Mouse (Mus musculus) MEL (cell line): ENCODE measurements around the gene Casp2.

Experiments used
- CHD1 ChIP-seq: IDR thresholded peaks from 2 replicates; pipeline ENCODE4 v1.6.1; 2012; ENCODE audit warnings: low read depth, mild to moderate bottlenecking, inconsistent platforms, low read length, improper control_type of control experiment
- CTCF ChIP-seq, 3 experiments: IDR thresholded peaks in 2 of 3; conservative IDR thresholded peaks in 1 of 3; 2 replicates each; pipeline ENCODE4 v1.5.1; 2011 to 2012; ENCODE audit warnings: low read length in 3 of 3, low read depth in 2 of 3, mild to moderate bottlenecking in 2 of 3, improper control_type of control experiment in 1 of 3, inconsistent platforms in 1 of 3, mixed read lengths in 1 of 3, moderate library complexity in 1 of 3; ENCODE audit not compliant: control insufficient read depth in 1 of 3, insufficient read depth in 1 of 3, poor library complexity in 1 of 3, severe bottlenecking in 1 of 3
- E2F4 ChIP-seq: IDR thresholded peaks from 2 replicates; pipeline ENCODE4 v1.6.1; 2011; ENCODE audit warnings: low read depth, low read length, improper control_type of control experiment, borderline replicate concordance
- EP300 ChIP-seq, 2 experiments: IDR thresholded peaks; 2 replicates each; pipeline ENCODE4 v1.6.1; 2011; ENCODE audit warnings: improper control_type of control experiment in 2 of 2, low read length in 2 of 2, low read depth in 1 of 2, mild to moderate bottlenecking in 1 of 2
- JUND ChIP-seq: IDR thresholded peaks from 2 replicates; pipeline ENCODE4 v1.6.1; 2011; ENCODE audit warnings: low read depth, mild to moderate bottlenecking, improper control_type of control experiment, low read length
- KAT2A ChIP-seq: conservative IDR thresholded peaks from 2 replicates; pipeline ENCODE4 v1.6.1; 2012; ENCODE audit warnings: low read depth, low read length, improper control_type of control experiment, inconsistent platforms
- MAX ChIP-seq: IDR thresholded peaks from 2 replicates; pipeline ENCODE4 v1.6.1; 2011; ENCODE audit warnings: low read length, improper control_type of control experiment
- MYB ChIP-seq: IDR thresholded peaks from 2 replicates; pipeline ENCODE4 v1.6.1; 2011; ENCODE audit warnings: mild to moderate bottlenecking, low read depth, low read length, improper control_type of control experiment
- POLR2A ChIP-seq, 2 experiments: IDR thresholded peaks; 2 replicates each; pipeline ENCODE4 v1.6.1; 2011 to 2012; ENCODE audit warnings: low read length in 2 of 2, mild to moderate bottlenecking in 2 of 2, control low read depth in 1 of 2, improper control_type of control experiment in 1 of 2, low read depth in 1 of 2, moderate library complexity in 1 of 2; ENCODE audit not compliant: control insufficient read depth in 1 of 2, insufficient read depth in 1 of 2, poor library complexity in 1 of 2
- SIN3A ChIP-seq: IDR thresholded peaks from 2 replicates; pipeline ENCODE4 v1.6.1; 2012; ENCODE audit warnings: low read length, improper control_type of control experiment, inconsistent platforms
- TAL1 ChIP-seq: IDR thresholded peaks from 2 replicates; pipeline ENCODE4 v1.6.1; 2012; ENCODE audit warnings: mild to moderate bottlenecking, inconsistent platforms, low read length, moderate library complexity, mixed read lengths
- ZMIZ1 ChIP-seq: IDR thresholded peaks from 2 replicates; pipeline ENCODE4 v1.6.1; 2012; ENCODE audit warnings: low read depth, mild to moderate bottlenecking, inconsistent platforms, low read length, improper control_type of control experiment, moderate library complexity
- ZNF384 ChIP-seq: IDR thresholded peaks from 2 replicates; pipeline ENCODE4 v1.6.1; 2012; ENCODE audit warnings: low read depth, mild to moderate bottlenecking, inconsistent platforms, low read length, improper control_type of control experiment

DNA sequence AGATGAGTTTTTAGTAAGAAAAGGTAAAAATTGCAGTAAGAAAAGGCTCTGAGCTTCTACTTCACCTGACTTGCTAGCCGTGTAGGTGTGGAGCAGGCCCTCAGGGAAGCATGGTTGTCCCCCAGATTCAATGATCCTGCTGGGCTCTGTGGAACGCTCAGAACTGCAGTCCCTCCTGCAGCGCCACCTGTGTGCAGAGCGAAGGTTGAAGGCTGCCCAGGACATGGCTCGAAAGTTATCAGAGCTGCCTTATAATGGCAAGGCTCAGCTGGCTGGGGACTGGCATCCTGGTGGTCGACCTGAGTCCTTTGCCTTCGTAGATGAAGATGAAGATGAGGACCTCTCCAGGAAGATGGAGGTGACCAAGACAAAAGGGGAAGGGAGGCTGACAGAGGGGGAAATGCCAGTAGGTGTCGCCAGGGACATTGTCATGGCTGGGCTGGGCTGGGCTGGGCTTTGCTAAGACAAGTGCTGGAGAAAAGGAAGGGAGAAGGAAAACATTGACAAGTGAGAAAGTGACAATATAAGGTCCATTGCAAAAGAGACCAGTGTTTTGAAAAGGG is 45.1 kb downstream of the Casp2 start:
- TF ChIP-seq TAL1 = no peak
- peak in 2 of 3 experiments; percentile 14 to 25; a peak in 3 of 6 replicates for TF ChIP-seq CTCF (IDR thresholded peaks at IDR 0.05 in 2 of 3, conservative IDR thresholded peaks at IDR 0.05 in 1 of 3; ENCODE audit: control insufficient read depth in 1 of 3, insufficient read depth in 1 of 3, low read depth in 2 of 3, low read length in 3 of 3, poor library complexity in 1 of 3, severe bottlenecking in 1 of 3)
- no peak for TF ChIP-seq JUND
- TF ChIP-seq MYB = no peak
- no peak for TF ChIP-seq E2F4
- no peak for TF ChIP-seq EP300 (IDR thresholded peaks at IDR 0.05; ENCODE audit: low read depth in 1 of 2, low read length in 2 of 2)
- no peak for TF ChIP-seq ZNF384
- TF ChIP-seq CHD1 = no peak
- no peak for TF ChIP-seq ZMIZ1
- TF ChIP-seq MAX = no peak
- no peak for TF ChIP-seq SIN3A
- TF ChIP-seq POLR2A (IDR thresholded peaks at IDR 0.05; ENCODE audit: control insufficient read depth in 1 of 2, insufficient read depth in 1 of 2, low read depth in 1 of 2, low read length in 2 of 2, poor library complexity in 1 of 2) = no peak
- TF ChIP-seq KAT2A = no peak
